Mouse (Mus musculus) MEL (cell line): ENCODE results near the gene Nkain2. TPM values are rescaled to one million over a fixed set of nuclear protein-coding genes. Genes with fewer than 3 reads are reported as not detected.

Experiments
- DNase-seq: peaks from one replicate; pipeline ENCODE4 v3.0.0; 2011; ENCODE audit warnings: low read depth, low spot score
- H3K27ac ChIP-seq: 2 replicates; pipeline ENCODE4 v1.5.1; 2012; ENCODE audit warnings: low read depth, mild to moderate bottlenecking, control low read depth, low read length, moderate library complexity; ENCODE audit not compliant: control insufficient read depth
- H3K27me3 ChIP-seq, 2 experiments: fragments of 150-350 bp in 1 of 2; sonication (generic) in 1 of 2; 2 replicates each; pipeline ENCODE4 v1.6.1; 2012; ENCODE audit warnings: low read length in 2 of 2, mild to moderate bottlenecking in 2 of 2, improper control_type of control experiment in 1 of 2, moderate library complexity in 1 of 2; ENCODE audit not compliant: insufficient read depth in 2 of 2, control insufficient read depth in 1 of 2
- H3K36me3 ChIP-seq, 2 experiments: 2 replicates each; pipeline ENCODE4 v1.6.1; 2012 to 2014; ENCODE audit warnings: low read length in 2 of 2, improper control_type of control experiment in 1 of 2, inconsistent platforms in 1 of 2, mild to moderate bottlenecking in 1 of 2; ENCODE audit not compliant: insufficient read depth in 2 of 2, control insufficient read depth in 1 of 2
- H3K4me1 ChIP-seq, 2 experiments: fragments of 150-350 bp in 1 of 2; sonication (generic) in 1 of 2; 2 replicates each; pipeline ENCODE4 v1.6.1; 2012; ENCODE audit warnings: low read length in 2 of 2, improper control_type of control experiment in 1 of 2, mild to moderate bottlenecking in 1 of 2; ENCODE audit not compliant: insufficient read depth in 2 of 2, control insufficient read depth in 1 of 2
- H3K4me3 ChIP-seq, 2 experiments: fragments of 150-350 bp in 1 of 2; sonication (generic) in 1 of 2; 2 replicates each; pipeline ENCODE4 v1.5.1; 2012; ENCODE audit warnings: low read depth in 2 of 2, low read length in 2 of 2, mild to moderate bottlenecking in 2 of 2, moderate library complexity in 2 of 2, control low read depth in 1 of 2, improper control_type of control experiment in 1 of 2; ENCODE audit not compliant: control insufficient read depth in 1 of 2, insufficient read depth in 1 of 2
- H3K79me2 ChIP-seq: 2 replicates; pipeline ENCODE4 v1.6.1; 2012; ENCODE audit warnings: mild to moderate bottlenecking, low read length, moderate library complexity; ENCODE audit not compliant: control insufficient read depth, poor library complexity, insufficient read depth
- H3K9ac ChIP-seq: 2 replicates; pipeline ENCODE4 v1.6.1; 2012; ENCODE audit warnings: low read depth, mild to moderate bottlenecking, control low read depth, low read length, moderate library complexity; ENCODE audit not compliant: control insufficient read depth, poor library complexity, severe bottlenecking
- H3K9me3 ChIP-seq: fragments of 150-350 bp; sonication (generic); replicated peaks from 2 replicates; pipeline ENCODE4 v1.6.1; 2012; ENCODE audit warnings: mild to moderate bottlenecking, low read length, improper control_type of control experiment, moderate library complexity; ENCODE audit not compliant: insufficient read depth
- BHLHE40 ChIP-seq: IDR thresholded peaks from 2 replicates; pipeline ENCODE4 v1.6.1; 2012; ENCODE audit warnings: low read depth, mild to moderate bottlenecking, inconsistent platforms, low read length, improper control_type of control experiment, borderline replicate concordance
- EP300 ChIP-seq, 2 experiments: IDR thresholded peaks; 2 replicates each; pipeline ENCODE4 v1.6.1; 2011; ENCODE audit warnings: improper control_type of control experiment in 2 of 2, low read length in 2 of 2, low read depth in 1 of 2, mild to moderate bottlenecking in 1 of 2
- ETS1 ChIP-seq: IDR thresholded peaks from 2 replicates; pipeline ENCODE4 v1.6.1; 2012; ENCODE audit warnings: low read depth, mild to moderate bottlenecking, inconsistent platforms, low read length, improper control_type of control experiment, moderate library complexity
- GABPA ChIP-seq: IDR thresholded peaks from 2 replicates; pipeline ENCODE4 v1.6.1; 2012; ENCODE audit warnings: low read depth, mild to moderate bottlenecking, inconsistent platforms, low read length, improper control_type of control experiment, moderate library complexity
- GATA1 ChIP-seq: IDR thresholded peaks from 2 replicates; pipeline ENCODE4 v1.6.1; 2011; ENCODE audit warnings: low read depth, low read length, improper control_type of control experiment
- JUND ChIP-seq: IDR thresholded peaks from 2 replicates; pipeline ENCODE4 v1.6.1; 2011; ENCODE audit warnings: low read depth, mild to moderate bottlenecking, improper control_type of control experiment, low read length
- MAFK ChIP-seq: IDR thresholded peaks from 2 replicates; pipeline ENCODE4 v1.6.1; 2011; ENCODE audit warnings: low read depth, mild to moderate bottlenecking, low read length, improper control_type of control experiment, borderline replicate concordance
- MAX ChIP-seq: IDR thresholded peaks from 2 replicates; pipeline ENCODE4 v1.6.1; 2011; ENCODE audit warnings: low read length, improper control_type of control experiment
- NELFE ChIP-seq: IDR thresholded peaks from 2 replicates; pipeline ENCODE4 v1.6.1; 2011; ENCODE audit warnings: low read depth, low read length, improper control_type of control experiment
- POLR2AphosphoS2 ChIP-seq: IDR thresholded peaks from 2 replicates; pipeline ENCODE4 v1.6.1; 2011; ENCODE audit warnings: low read length, improper control_type of control experiment
- POLR2AphosphoS5 ChIP-seq: IDR thresholded peaks from 2 replicates; pipeline ENCODE4 v1.6.1; 2012; ENCODE audit warnings: low read depth, borderline replicate concordance, mild to moderate bottlenecking, inconsistent platforms, low read length, moderate library complexity, mixed read lengths
- RAD21 ChIP-seq: IDR thresholded peaks from 2 replicates; pipeline ENCODE4 v1.6.1; 2011; ENCODE audit warnings: mild to moderate bottlenecking, low read depth, low read length, improper control_type of control experiment
- SMC3 ChIP-seq: IDR thresholded peaks from 2 replicates; pipeline ENCODE4 v1.6.1; 2011; ENCODE audit warnings: low read depth, low read length, improper control_type of control experiment
- TCF12 ChIP-seq: IDR thresholded peaks from 2 replicates; pipeline ENCODE4 v1.6.1; 2014; ENCODE audit warnings: low read depth, mild to moderate bottlenecking, inconsistent platforms, low read length, improper control_type of control experiment, moderate library complexity
- ZC3H11A ChIP-seq: IDR thresholded peaks from 2 replicates; pipeline ENCODE4 v1.6.1; 2012; ENCODE audit warnings: low read depth, mild to moderate bottlenecking, inconsistent platforms, low read length, improper control_type of control experiment
- ZMIZ1 ChIP-seq: IDR thresholded peaks from 2 replicates; pipeline ENCODE4 v1.6.1; 2012; ENCODE audit warnings: low read depth, mild to moderate bottlenecking, inconsistent platforms, low read length, improper control_type of control experiment, moderate library complexity
- ZNF384 ChIP-seq: IDR thresholded peaks from 2 replicates; pipeline ENCODE4 v1.6.1; 2012; ENCODE audit warnings: low read depth, mild to moderate bottlenecking, inconsistent platforms, low read length, improper control_type of control experiment
- polyA plus RNA-seq, 2 experiments: library from polyadenylated mRNA; stranded (reverse) in 1 of 2; unstranded in 1 of 2; fragments of >175 nt in 1 of 2; fragments of >200 nt in 1 of 2; gene quantifications; 2 replicates each; pipeline versions ENCODE4 v1.2.1 to v1.2.4; 2012; ENCODE audit warnings: low replicate concordance in 2 of 2, low read depth in 1 of 2; ENCODE audit not compliant: insufficient read length in 2 of 2, insufficient read depth in 1 of 2, missing spikeins in 1 of 2
- total RNA-seq: library from RNA; depleted of rRNA; stranded (reverse); fragments of 300-350 nt; gene quantifications from 2 replicates; pipeline ENCODE4 v1.2.3, GENCODE M21; 2012

Gene Nkain2
- total and polyA plus RNA-seq, 3 experiments, result not detected

GRCm38 (mm10) chr10:32576559-32577275 lies 313.5 kb downstream of the Nkain2 start:
- Histone ChIP-seq H3K36me3 (no peaks in the 10 kb centered on the region), H3K9me3 (no peaks in the 10 kb centered on the region), H3K4me1 (no peaks in the 10 kb centered on the region), H3K79me2 (no peaks in the 10 kb centered on the region), H3K27ac (no peak overlapping the region), H3K4me3 (no peak overlapping the region), H3K27me3 (no peaks in the 10 kb centered on the region), H3K9ac (no peak overlapping the region)
- TF ChIP-seq ZMIZ1, result no peak
- no peak for TF ChIP-seq POLR2AphosphoS5
- no peak for TF ChIP-seq RAD21
- DNase-seq, result no peak

- H3K4me1 ChIP-seq, result no peaks in the 10 kb centered on the region
- H3K4me3 ChIP-seq, result no peak overlapping the region
- no peaks in the 10 kb centered on the region for H3K9me3 ChIP-seq
- H3K27ac ChIP-seq, result no peak overlapping the region
- H3K79me2 ChIP-seq, result no peaks in the 10 kb centered on the region
- H3K9ac ChIP-seq, result no peak overlapping the region
- no peaks in the 10 kb centered on the region for H3K36me3 ChIP-seq
- TF ChIP-seq EP300 (IDR thresholded peaks at IDR 0.05; ENCODE audit: low read depth in 1 of 2, low read length in 2 of 2) (no peak), MAFK (no peak), TCF12 (no peak), NELFE (no peak), GATA1 (no peak), ETS1 (no peak), JUND (no peak), ZMIZ1 (no peak), GABPA (no peak), BHLHE40 (no peak), ZNF384 (no peak), MAX (no peak), POLR2AphosphoS2 (no peak), ZC3H11A (no peak), SMC3 (no peak)
- H3K27me3 ChIP-seq, result no peaks in the 10 kb centered on the region
- DNase-seq, result no peak
Observed at GRCm38 (mm10) chr10:32557673-32558072, 332.6 kb downstream of the Nkain2 start.
